Mouse (Mus musculus) thymus, adult 2 months (tissue): ENCODE measurements at regions not wholly inside any gene's neighbourhood (a gene's known extent, or its start where the extent isn't known, plus 50 kb on each side); places are given as distances from the start of the nearest gene placed in this dataset.

Experiments
- DNase-seq: peaks from one replicate; pipeline ENCODE4 v3.0.0; 2021
- H3K27ac ChIP-seq: fragments of 200-500 bp; 2 replicates; pipeline ENCODE4 v1.5.1; 2012; ENCODE audit warnings: low read length, control low read depth; ENCODE audit not compliant: control insufficient read depth, insufficient read depth
- H3K27me3 ChIP-seq: fragments of 200-500 bp; 2 replicates; pipeline ENCODE4 v1.6.1; 2012; ENCODE audit warnings: mild to moderate bottlenecking, low read length, moderate library complexity, mixed read lengths; ENCODE audit not compliant: control insufficient read depth, insufficient read depth
- H3K36me3 ChIP-seq: fragments of 200-500 bp; 2 replicates; pipeline ENCODE4 v1.6.1; 2012; ENCODE audit warnings: mild to moderate bottlenecking, low read length, moderate library complexity; ENCODE audit not compliant: control insufficient read depth, insufficient read depth
- H3K4me1 ChIP-seq: fragments of 200-500 bp; replicated peaks from 2 replicates; pipeline ENCODE4 v1.6.1; 2012; ENCODE audit warnings: low read length; ENCODE audit not compliant: control insufficient read depth, insufficient read depth
- H3K4me3 ChIP-seq: fragments of 200-500 bp; 2 replicates; pipeline ENCODE4 v1.5.1; 2012; ENCODE audit warnings: mild to moderate bottlenecking, low read length, control low read depth, moderate library complexity; ENCODE audit not compliant: control insufficient read depth, insufficient read depth
- CTCF ChIP-seq: fragments of 200-500 bp; IDR thresholded peaks from 2 replicates; pipeline ENCODE4 v1.5.1; 2012; ENCODE audit warnings: mild to moderate bottlenecking, control low read depth, low read length, moderate library complexity, borderline replicate concordance; ENCODE audit not compliant: control insufficient read depth, poor library complexity, insufficient read depth; ENCODE audit errors: extremely low read depth
- POLR2A ChIP-seq: fragments of 200-500 bp; IDR thresholded peaks from 2 replicates; pipeline ENCODE4 v1.6.1; 2012; ENCODE audit warnings: mild to moderate bottlenecking, low read length, control low read depth, moderate library complexity; ENCODE audit not compliant: control insufficient read depth, poor library complexity, insufficient read depth; ENCODE audit errors: extremely low read depth
- WGBS: fragments of 180-500 bp; shearing (Covaris S2); methylation state at CpG from one replicate; pipeline ENCODE4 v1.1.7; 2018; 5-methylcytosine and 5-hydroxymethylcytosine counted together

- Histone ChIP-seq H3K27ac (no peak overlapping the region), H3K4me1 (no peaks in the 10 kb centered on the region), H3K27me3 (no peaks in the 10 kb centered on the region), H3K36me3 (no peaks in the 10 kb centered on the region), H3K4me3 (no peak overlapping the region)
- WGBS = 86% methylated on average over 3 of the region's 3 CpGs
- no peak for TF ChIP-seq CTCF
- no peak for TF ChIP-seq POLR2A
- no peak for DNase-seq
These were observed 991.5 kb downstream of the Slc22a22 start for GRCm38 (mm10) chr15:56485931-56486330.

GRCm38 (mm10) chr15:56484693-56485092 lies 992.7 kb downstream of the Slc22a22 start:
- no peak for TF ChIP-seq POLR2A
- no peak for TF ChIP-seq CTCF
- H3K36me3 ChIP-seq = no peaks in the 10 kb centered on the region
- no peak overlapping the region for H3K4me3 ChIP-seq
- DNase-seq = no peak
- WGBS = 68% methylated on average over 3 of the region's 3 CpGs
- no peak overlapping the region for H3K27ac ChIP-seq
- no peaks in the 10 kb centered on the region for H3K27me3 ChIP-seq
- no peaks in the 10 kb centered on the region for H3K4me1 ChIP-seq

- H3K27me3 ChIP-seq = no peaks in the 10 kb centered on the region
- no peak for DNase-seq
- no peak overlapping the region for H3K4me3 ChIP-seq
- TF ChIP-seq POLR2A (no peak), CTCF (no peak)
- H3K36me3 ChIP-seq = no peaks in the 10 kb centered on the region
- H3K4me1 ChIP-seq = no peaks in the 10 kb centered on the region
- H3K27ac ChIP-seq = no peak overlapping the region
These were observed 997.7 kb downstream of the Slc22a22 start for GRCm38 (mm10) chr15:56479682-56480081.

GRCm38 (mm10) chr15:56479015-56479414 lies 998.4 kb downstream of the Slc22a22 start:
- no peaks in the 10 kb centered on the region for H3K36me3 ChIP-seq
- H3K27me3 ChIP-seq = no peaks in the 10 kb centered on the region
- DNase-seq = no peak
- WGBS = 59% methylated on average over 3 of the region's 3 CpGs
- no peak for TF ChIP-seq CTCF
- TF ChIP-seq POLR2A = no peak
- no peaks in the 10 kb centered on the region for H3K4me1 ChIP-seq
- no peak overlapping the region for H3K4me3 ChIP-seq
- H3K27ac ChIP-seq = no peak overlapping the region

- TF ChIP-seq CTCF = no peak
- no peak for TF ChIP-seq POLR2A
- H3K27me3 ChIP-seq = no peaks in the 10 kb centered on the region
- DNase-seq = no peak
- H3K27ac ChIP-seq = no peak overlapping the region
- no peaks in the 10 kb centered on the region for H3K36me3 ChIP-seq
- no peaks in the 10 kb centered on the region for H3K4me1 ChIP-seq
- 97% methylated on average over 1 of the region's 1 CpGs for WGBS
- H3K4me3 ChIP-seq = no peak overlapping the region
These were observed 1003.7 kb downstream of the Slc22a22 start for GRCm38 (mm10) chr15:56473679-56474078.

- no peak overlapping the region for H3K4me3 ChIP-seq
- H3K4me1 ChIP-seq = no peaks in the 10 kb centered on the region
These were observed 1025.5 kb downstream of the Slc22a22 start for GRCm38 (mm10) chr15:56451881-56452280.

GRCm38 (mm10) chr15:56448015-56448645 lies 1029.3 kb downstream of the Slc22a22 start:
- whole genome bisulfite sequencing = 80% methylated on average over 10 of the region's 10 CpGs
- no peaks in the 10 kb centered on the region for H3K4me1 ChIP-seq
- no peaks in the 10 kb centered on the region for H3K36me3 ChIP-seq
- no peak overlapping the region for H3K27ac ChIP-seq
- TF ChIP-seq POLR2A = no peak
- no peak for TF ChIP-seq CTCF
- no peaks in the 10 kb centered on the region for H3K27me3 ChIP-seq
- H3K4me3 ChIP-seq = no peak overlapping the region
- no peak for DNase-seq

More at GRCm38 (mm10) chr15:56451881-56452280, 1025.5 kb downstream of the Slc22a22 start:
- TF ChIP-seq CTCF (no peak), POLR2A (no peak)
- H3K27ac ChIP-seq = no peak overlapping the region
- no peaks in the 10 kb centered on the region for H3K27me3 ChIP-seq
- H3K36me3 ChIP-seq = no peaks in the 10 kb centered on the region
- no peak for DNase-seq
- WGBS = 72% methylated on average over 4 of the region's 4 CpGs
